Mouse (Mus musculus) MEL (cell line): ENCODE results near the gene Ahcy. TPM values are rescaled to one million over a fixed set of nuclear protein-coding genes. Genes with fewer than 3 reads are reported as not detected.

Experiments used
- DNase-seq: peaks from one replicate; pipeline ENCODE4 v3.0.0; 2011; ENCODE audit warnings: low read depth, low spot score
- H3K27ac ChIP-seq: 2 replicates; pipeline ENCODE4 v1.5.1; 2012; ENCODE audit warnings: low read depth, mild to moderate bottlenecking, control low read depth, low read length, moderate library complexity; ENCODE audit not compliant: control insufficient read depth
- H3K27me3 ChIP-seq, 2 experiments: fragments of 150-350 bp in 1 of 2; sonication (generic) in 1 of 2; 2 replicates each; pipeline ENCODE4 v1.6.1; 2012; ENCODE audit warnings: low read length in 2 of 2, mild to moderate bottlenecking in 2 of 2, improper control_type of control experiment in 1 of 2, moderate library complexity in 1 of 2; ENCODE audit not compliant: insufficient read depth in 2 of 2, control insufficient read depth in 1 of 2
- H3K36me3 ChIP-seq, 2 experiments: 2 replicates each; pipeline ENCODE4 v1.6.1; 2012 to 2014; ENCODE audit warnings: low read length in 2 of 2, improper control_type of control experiment in 1 of 2, inconsistent platforms in 1 of 2, mild to moderate bottlenecking in 1 of 2; ENCODE audit not compliant: insufficient read depth in 2 of 2, control insufficient read depth in 1 of 2
- H3K4me1 ChIP-seq, 2 experiments: fragments of 150-350 bp in 1 of 2; sonication (generic) in 1 of 2; 2 replicates each; pipeline ENCODE4 v1.6.1; 2012; ENCODE audit warnings: low read length in 2 of 2, improper control_type of control experiment in 1 of 2, mild to moderate bottlenecking in 1 of 2; ENCODE audit not compliant: insufficient read depth in 2 of 2, control insufficient read depth in 1 of 2
- H3K4me3 ChIP-seq, 2 experiments: fragments of 150-350 bp in 1 of 2; sonication (generic) in 1 of 2; 2 replicates each; pipeline ENCODE4 v1.5.1; 2012; ENCODE audit warnings: low read depth in 2 of 2, low read length in 2 of 2, mild to moderate bottlenecking in 2 of 2, moderate library complexity in 2 of 2, control low read depth in 1 of 2, improper control_type of control experiment in 1 of 2; ENCODE audit not compliant: control insufficient read depth in 1 of 2, insufficient read depth in 1 of 2
- H3K79me2 ChIP-seq: 2 replicates; pipeline ENCODE4 v1.6.1; 2012; ENCODE audit warnings: mild to moderate bottlenecking, low read length, moderate library complexity; ENCODE audit not compliant: control insufficient read depth, poor library complexity, insufficient read depth
- H3K9ac ChIP-seq: 2 replicates; pipeline ENCODE4 v1.6.1; 2012; ENCODE audit warnings: low read depth, mild to moderate bottlenecking, control low read depth, low read length, moderate library complexity; ENCODE audit not compliant: control insufficient read depth, poor library complexity, severe bottlenecking
- H3K9me3 ChIP-seq: fragments of 150-350 bp; sonication (generic); replicated peaks from 2 replicates; pipeline ENCODE4 v1.6.1; 2012; ENCODE audit warnings: mild to moderate bottlenecking, low read length, improper control_type of control experiment, moderate library complexity; ENCODE audit not compliant: insufficient read depth
- BHLHE40 ChIP-seq: IDR thresholded peaks from 2 replicates; pipeline ENCODE4 v1.6.1; 2012; ENCODE audit warnings: low read depth, mild to moderate bottlenecking, inconsistent platforms, low read length, improper control_type of control experiment, borderline replicate concordance
- CHD1 ChIP-seq: IDR thresholded peaks from 2 replicates; pipeline ENCODE4 v1.6.1; 2012; ENCODE audit warnings: low read depth, mild to moderate bottlenecking, inconsistent platforms, low read length, improper control_type of control experiment
- CHD2 ChIP-seq: IDR thresholded peaks from 2 replicates; pipeline ENCODE4 v1.6.1; 2011; ENCODE audit warnings: low read length, improper control_type of control experiment
- CTCF ChIP-seq, 3 experiments: IDR thresholded peaks in 2 of 3; conservative IDR thresholded peaks in 1 of 3; 2 replicates each; pipeline ENCODE4 v1.5.1; 2011 to 2012; ENCODE audit warnings: low read length in 3 of 3, low read depth in 2 of 3, mild to moderate bottlenecking in 2 of 3, improper control_type of control experiment in 1 of 3, inconsistent platforms in 1 of 3, mixed read lengths in 1 of 3, moderate library complexity in 1 of 3; ENCODE audit not compliant: control insufficient read depth in 1 of 3, insufficient read depth in 1 of 3, poor library complexity in 1 of 3, severe bottlenecking in 1 of 3
- E2F4 ChIP-seq: IDR thresholded peaks from 2 replicates; pipeline ENCODE4 v1.6.1; 2011; ENCODE audit warnings: low read depth, low read length, improper control_type of control experiment, borderline replicate concordance
- ELF1 ChIP-seq: IDR thresholded peaks from 2 replicates; pipeline ENCODE4 v1.6.1; 2014; ENCODE audit warnings: low read depth, mild to moderate bottlenecking, inconsistent platforms, low read length, improper control_type of control experiment, moderate library complexity
- EP300 ChIP-seq, 2 experiments: IDR thresholded peaks; 2 replicates each; pipeline ENCODE4 v1.6.1; 2011; ENCODE audit warnings: improper control_type of control experiment in 2 of 2, low read length in 2 of 2, low read depth in 1 of 2, mild to moderate bottlenecking in 1 of 2
- ETS1 ChIP-seq: IDR thresholded peaks from 2 replicates; pipeline ENCODE4 v1.6.1; 2012; ENCODE audit warnings: low read depth, mild to moderate bottlenecking, inconsistent platforms, low read length, improper control_type of control experiment, moderate library complexity
- GABPA ChIP-seq: IDR thresholded peaks from 2 replicates; pipeline ENCODE4 v1.6.1; 2012; ENCODE audit warnings: low read depth, mild to moderate bottlenecking, inconsistent platforms, low read length, improper control_type of control experiment, moderate library complexity
- GATA1 ChIP-seq: IDR thresholded peaks from 2 replicates; pipeline ENCODE4 v1.6.1; 2011; ENCODE audit warnings: low read depth, low read length, improper control_type of control experiment
- HCFC1 ChIP-seq: IDR thresholded peaks from 2 replicates; pipeline ENCODE4 v1.6.1; 2012; ENCODE audit warnings: low read depth, mild to moderate bottlenecking, inconsistent platforms, low read length, improper control_type of control experiment, moderate library complexity
- KAT2A ChIP-seq: conservative IDR thresholded peaks from 2 replicates; pipeline ENCODE4 v1.6.1; 2012; ENCODE audit warnings: low read depth, low read length, improper control_type of control experiment, inconsistent platforms
- MAFK ChIP-seq: IDR thresholded peaks from 2 replicates; pipeline ENCODE4 v1.6.1; 2011; ENCODE audit warnings: low read depth, mild to moderate bottlenecking, low read length, improper control_type of control experiment, borderline replicate concordance
- MAX ChIP-seq: IDR thresholded peaks from 2 replicates; pipeline ENCODE4 v1.6.1; 2011; ENCODE audit warnings: low read length, improper control_type of control experiment
- MAZ ChIP-seq: IDR thresholded peaks from 2 replicates; pipeline ENCODE4 v1.6.1; 2012; ENCODE audit warnings: low read depth, mild to moderate bottlenecking, inconsistent platforms, low read length, improper control_type of control experiment
- MEF2A ChIP-seq: IDR thresholded peaks from 2 replicates; pipeline ENCODE4 v1.6.1; 2014; ENCODE audit warnings: low read depth, mild to moderate bottlenecking, inconsistent platforms, low read length, improper control_type of control experiment; ENCODE audit not compliant: poor library complexity, insufficient replicate concordance, severe bottlenecking; ENCODE audit errors: extremely low read depth
- MXI1 ChIP-seq: IDR thresholded peaks from 2 replicates; pipeline ENCODE4 v1.6.1; 2011; ENCODE audit warnings: mild to moderate bottlenecking, low read depth, low read length, improper control_type of control experiment
- MYB ChIP-seq: IDR thresholded peaks from 2 replicates; pipeline ENCODE4 v1.6.1; 2011; ENCODE audit warnings: mild to moderate bottlenecking, low read depth, low read length, improper control_type of control experiment
- MYC ChIP-seq: IDR thresholded peaks from 2 replicates; pipeline ENCODE4 v1.6.1; 2011; ENCODE audit warnings: low read depth, mild to moderate bottlenecking, low read length, improper control_type of control experiment, moderate library complexity
- NELFE ChIP-seq: IDR thresholded peaks from 2 replicates; pipeline ENCODE4 v1.6.1; 2011; ENCODE audit warnings: low read depth, low read length, improper control_type of control experiment
- NRF1 ChIP-seq: IDR thresholded peaks from 2 replicates; pipeline ENCODE4 v1.6.1; 2014; ENCODE audit warnings: low read depth, mild to moderate bottlenecking, inconsistent platforms, low read length, improper control_type of control experiment, moderate library complexity; ENCODE audit not compliant: poor library complexity, insufficient read depth, severe bottlenecking
- POLR2A ChIP-seq, 2 experiments: IDR thresholded peaks; 2 replicates each; pipeline ENCODE4 v1.6.1; 2011 to 2012; ENCODE audit warnings: low read length in 2 of 2, mild to moderate bottlenecking in 2 of 2, control low read depth in 1 of 2, improper control_type of control experiment in 1 of 2, low read depth in 1 of 2, moderate library complexity in 1 of 2; ENCODE audit not compliant: control insufficient read depth in 1 of 2, insufficient read depth in 1 of 2, poor library complexity in 1 of 2
- POLR2AphosphoS5 ChIP-seq: IDR thresholded peaks from 2 replicates; pipeline ENCODE4 v1.6.1; 2012; ENCODE audit warnings: low read depth, borderline replicate concordance, mild to moderate bottlenecking, inconsistent platforms, low read length, moderate library complexity, mixed read lengths
- RAD21 ChIP-seq: IDR thresholded peaks from 2 replicates; pipeline ENCODE4 v1.6.1; 2011; ENCODE audit warnings: mild to moderate bottlenecking, low read depth, low read length, improper control_type of control experiment
- RCOR1 ChIP-seq: IDR thresholded peaks from 2 replicates; pipeline ENCODE4 v1.6.1; 2012; ENCODE audit warnings: low read depth, mild to moderate bottlenecking, inconsistent platforms, low read length, improper control_type of control experiment
- SMC3 ChIP-seq: IDR thresholded peaks from 2 replicates; pipeline ENCODE4 v1.6.1; 2011; ENCODE audit warnings: low read depth, low read length, improper control_type of control experiment
- TAL1 ChIP-seq: IDR thresholded peaks from 2 replicates; pipeline ENCODE4 v1.6.1; 2012; ENCODE audit warnings: mild to moderate bottlenecking, inconsistent platforms, low read length, moderate library complexity, mixed read lengths
- TBP ChIP-seq: IDR thresholded peaks from 2 replicates; pipeline ENCODE4 v1.8.0; 2011; ENCODE audit warnings: low read depth, low read length, improper control_type of control experiment
- TCF12 ChIP-seq: IDR thresholded peaks from 2 replicates; pipeline ENCODE4 v1.6.1; 2014; ENCODE audit warnings: low read depth, mild to moderate bottlenecking, inconsistent platforms, low read length, improper control_type of control experiment, moderate library complexity
- USF1 ChIP-seq: IDR thresholded peaks from 2 replicates; pipeline ENCODE4 v1.6.1; 2014; ENCODE audit warnings: low read depth, mild to moderate bottlenecking, inconsistent platforms, low read length, improper control_type of control experiment, moderate library complexity
- USF2 ChIP-seq, 2 experiments: IDR thresholded peaks; 2 replicates each; pipeline ENCODE4 v1.6.1; 2011 to 2012; ENCODE audit warnings: improper control_type of control experiment in 2 of 2, low read length in 2 of 2, borderline replicate concordance in 1 of 2, inconsistent platforms in 1 of 2, low read depth in 1 of 2, mild to moderate bottlenecking in 1 of 2; ENCODE audit not compliant: insufficient read depth in 1 of 2
- ZC3H11A ChIP-seq: IDR thresholded peaks from 2 replicates; pipeline ENCODE4 v1.6.1; 2012; ENCODE audit warnings: low read depth, mild to moderate bottlenecking, inconsistent platforms, low read length, improper control_type of control experiment
- ZKSCAN1 ChIP-seq: IDR thresholded peaks from 2 replicates; pipeline ENCODE4 v1.6.1; 2012; ENCODE audit warnings: low read depth, mild to moderate bottlenecking, inconsistent platforms, low read length, improper control_type of control experiment, moderate library complexity
- ZMIZ1 ChIP-seq: IDR thresholded peaks from 2 replicates; pipeline ENCODE4 v1.6.1; 2012; ENCODE audit warnings: low read depth, mild to moderate bottlenecking, inconsistent platforms, low read length, improper control_type of control experiment, moderate library complexity
- polyA plus RNA-seq, 2 experiments: library from polyadenylated mRNA; stranded (reverse) in 1 of 2; unstranded in 1 of 2; fragments of >175 nt in 1 of 2; fragments of >200 nt in 1 of 2; gene quantifications; 2 replicates each; pipeline versions ENCODE4 v1.2.1 to v1.2.4; 2012; ENCODE audit warnings: low replicate concordance in 2 of 2, low read depth in 1 of 2; ENCODE audit not compliant: insufficient read length in 2 of 2, insufficient read depth in 1 of 2, missing spikeins in 1 of 2
- total RNA-seq: library from RNA; depleted of rRNA; stranded (reverse); fragments of 300-350 nt; gene quantifications from 2 replicates; pipeline ENCODE4 v1.2.3, GENCODE M21; 2012; rRNA removed

Gene Ahcy
- total RNA-seq, result 255 and 325 TPM in 2 replicates
- polyA plus RNA-seq, result 1,000 to 10,000 TPM in 1 of 2 experiments, 100 to 1,000 TPM in 1; 364 to 5,082 TPM

- DNase-seq, result peak; percentile 95
- H3K4me1 ChIP-seq, result peaks cover 4 to 28% of the 10 kb centered on the region in 2 experiments; a peak in 3 of 4 replicates
- no peak for TF ChIP-seq RCOR1
- no peak for TF ChIP-seq CHD2
- TF ChIP-seq ZKSCAN1, result no peak
- no peak for TF ChIP-seq ETS1
- TF ChIP-seq GATA1, result no peak
- no peak for TF ChIP-seq TCF12
- peak; percentile 96 for TF ChIP-seq TBP
- TF ChIP-seq ZMIZ1, result peak; percentile 94
- TF ChIP-seq ZC3H11A, result no peak
- peak; percentile 47; the same call in 1 of the 2 replicates for TF ChIP-seq NRF1
- TF ChIP-seq GABPA, result no peak
- TF ChIP-seq MEF2A, result no peak
- TF ChIP-seq NELFE, result peak; percentile 92
- no peak for TF ChIP-seq USF1
- TF ChIP-seq ELF1, result 0 out of 2 replicates have a peak, but pooled peaks have one; percentile 40
- no peak for TF ChIP-seq POLR2AphosphoS5
- TF ChIP-seq HCFC1, result peak; percentile 96
- TF ChIP-seq TAL1, result no peak
- TF ChIP-seq EP300 (IDR thresholded peaks at IDR 0.05; ENCODE audit: low read depth in 1 of 2, low read length in 2 of 2), result 0 out of 4 replicates have a peak, but pooled peaks of 1 of the 2 experiments have one; percentile 8
- TF ChIP-seq SMC3, result no peak
- TF ChIP-seq RAD21, result no peak
- peak; percentile 77 for TF ChIP-seq MAZ
- no peak for TF ChIP-seq CTCF (IDR thresholded peaks at IDR 0.05 in 2 of 3, conservative IDR thresholded peaks at IDR 0.05 in 1 of 3; ENCODE audit: control insufficient read depth in 1 of 3, insufficient read depth in 1 of 3, low read depth in 2 of 3, low read length in 3 of 3, poor library complexity in 1 of 3, severe bottlenecking in 1 of 3)
- TF ChIP-seq POLR2A (IDR thresholded peaks at IDR 0.05; ENCODE audit: control insufficient read depth in 1 of 2, insufficient read depth in 1 of 2, low read depth in 1 of 2, low read length in 2 of 2, poor library complexity in 1 of 2), result peak; percentile 78 to 97; a peak in 3 of 4 replicates
- TF ChIP-seq USF2 (IDR thresholded peaks at IDR 0.05; ENCODE audit: borderline replicate concordance in 1 of 2, insufficient read depth in 1 of 2, low read depth in 1 of 2, low read length in 2 of 2), result no peak
- no peak for TF ChIP-seq CHD1
- TF ChIP-seq MYB, result no peak
- peak; percentile 76 for TF ChIP-seq KAT2A
- no peak for TF ChIP-seq MAFK
- peak; percentile 78; the same call in 1 of the 2 replicates for TF ChIP-seq E2F4
- peak; percentile 93 for TF ChIP-seq MXI1
- peak; percentile 81; the same call in 1 of the 2 replicates for TF ChIP-seq MAX
- peak; percentile 61 for TF ChIP-seq MYC
- no peak for TF ChIP-seq BHLHE40
Measured at GRCm38 (mm10) chr2:155073978-155074765, at the start of gene Ahcy. TSS of gene Ahcy (minus strand) at chr2:155074497.

More at GRCm38 (mm10) chr2:155073978-155074765, at the start of gene Ahcy:
- Histone ChIP-seq H3K36me3 (peaks cover 0 to 22% of the 10 kb centered on the region in 2 experiments; a peak in 2 of 4 replicates), H3K9ac (peak within 1 kb of the TSS; percentile 99), H3K9me3 (no peaks in the 10 kb centered on the region), H3K4me3 (peak within 1 kb of the TSS; percentile 81 to 95), H3K27ac (peak within 1 kb of the TSS; percentile 77), H3K27me3 (no peaks in the 10 kb centered on the region), H3K79me2 (peaks cover 44% of the 10 kb centered on the region)
